Mouse (Mus musculus) neural tube, embryonic 11.5 days (tissue): Measurements from ENCODE around the gene Tcp11l2. TPM values are rescaled to one million over a fixed set of nuclear protein-coding genes. Genes with fewer than 3 reads are reported as not detected.

ENCODE experiments used
- ATAC-seq: fragments of 200-750 bp; cut with Nextera tagmentation; 2 replicates; pipeline ENCODE4 v1.8.0; 2017; ENCODE audit warnings: moderate number of reproducible peaks, mild to moderate bottlenecking, moderate TSS enrichment, moderate library complexity; ENCODE audit not compliant: insufficient read depth, low FRiP score, low TSS enrichment
- DNase-seq: peaks from one replicate; pipeline ENCODE4 v3.0.0-alpha.2; 2015; ENCODE audit warnings: low spot score
- H3K27ac ChIP-seq: fragments of 300-500 bp; sonication (generic); 2 replicates; pipeline ENCODE4 v1.5.1; 2014; ENCODE audit warnings: low read depth, mild to moderate bottlenecking, low read length
- H3K27me3 ChIP-seq: fragments of 300-500 bp; sonication (generic); 2 replicates; pipeline ENCODE4 v1.6.1; 2014; ENCODE audit warnings: mild to moderate bottlenecking, low read length, mixed read lengths; ENCODE audit not compliant: control insufficient read depth, insufficient read depth
- H3K36me3 ChIP-seq: fragments of 300-500 bp; sonication (generic); 2 replicates; pipeline ENCODE4 v1.6.1; 2014; ENCODE audit warnings: mild to moderate bottlenecking, low read length, moderate library complexity, mixed read lengths; ENCODE audit not compliant: control insufficient read depth, insufficient read depth
- H3K4me1 ChIP-seq: fragments of 300-500 bp; sonication (generic); 2 replicates; pipeline ENCODE4 v1.6.1; 2014; ENCODE audit warnings: low read length, mixed read lengths; ENCODE audit not compliant: control insufficient read depth, insufficient read depth
- H3K4me2 ChIP-seq: fragments of 300-500 bp; sonication (generic); 2 replicates; pipeline ENCODE4 v1.6.1; 2014; ENCODE audit warnings: low read depth, mild to moderate bottlenecking, moderate library complexity
- H3K4me3 ChIP-seq: fragments of 300-500 bp; sonication (generic); 2 replicates; pipeline ENCODE4 v1.5.1; 2014; ENCODE audit warnings: low read depth, low read length
- H3K9ac ChIP-seq: fragments of 300-500 bp; sonication (generic); 2 replicates; pipeline ENCODE4 v1.6.1; 2014; ENCODE audit warnings: mild to moderate bottlenecking, low read length
- H3K9me3 ChIP-seq: fragments of 300-500 bp; sonication (generic); 2 replicates; pipeline ENCODE4 v1.6.1; 2016; ENCODE audit warnings: low read length; ENCODE audit not compliant: control insufficient read depth
- WGBS: fragments of 180-500 bp; shearing (Covaris S2); extraction: QIAGEN DNeasy Blood & Tissue Kit; methylation state at CpG from one replicate; pipeline ENCODE4 v1.1.7; 2014; 5-methylcytosine and 5-hydroxymethylcytosine counted together
- polyA plus RNA-seq: library from polyadenylated mRNA; unstranded; fragments of >200 nt; fragmentation: Nextera tagmentation; extraction: Ambion mirVana; gene quantifications from 2 replicates; pipeline ENCODE4 v1.2.1, GENCODE M21; 2014

Tcp11l2 gene
- polyA plus RNA-seq, 1 experiment from 2014 or later, result 11.6 TPM

DNA sequence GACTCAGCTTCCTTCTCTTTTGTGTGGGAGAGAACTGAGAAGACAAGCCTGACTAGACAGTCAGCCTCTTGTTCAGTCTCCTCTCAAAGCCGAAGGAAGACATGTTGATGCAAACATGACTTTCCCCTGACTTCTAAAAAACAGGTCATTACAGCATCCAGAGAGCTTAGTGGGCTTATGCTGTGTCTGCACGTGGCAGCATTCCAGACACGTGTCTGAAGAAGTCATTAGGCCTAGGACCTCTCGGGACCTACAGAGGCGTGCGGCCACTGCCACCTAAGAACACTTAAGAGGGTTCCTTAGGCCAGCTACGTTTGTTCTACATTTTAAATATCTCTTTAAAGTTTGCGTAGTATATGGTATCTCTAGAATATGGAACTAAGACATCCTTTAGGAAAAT lies 69.5 kb downstream of the Tcp11l2 start:
- H3K9ac ChIP-seq, result no peak overlapping the region
- H3K4me3 ChIP-seq, result no peak overlapping the region
- no peak overlapping the region for H3K27ac ChIP-seq
- no peak overlapping the region for H3K4me2 ChIP-seq
- no peak for DNase-seq
- H3K9me3 ChIP-seq, result no peaks in the 10 kb centered on the region
- no peaks in the 10 kb centered on the region for H3K27me3 ChIP-seq
- no peak for ATAC-seq
- H3K36me3 ChIP-seq, result no peaks in the 10 kb centered on the region; the same call in 1 of the 2 replicates
- H3K4me1 ChIP-seq, result peaks cover 4% of the 10 kb centered on the region; the same call in 1 of the 2 replicates
- WGBS, result 84% methylated on average over 8 of the region's 8 CpGs

DNA sequence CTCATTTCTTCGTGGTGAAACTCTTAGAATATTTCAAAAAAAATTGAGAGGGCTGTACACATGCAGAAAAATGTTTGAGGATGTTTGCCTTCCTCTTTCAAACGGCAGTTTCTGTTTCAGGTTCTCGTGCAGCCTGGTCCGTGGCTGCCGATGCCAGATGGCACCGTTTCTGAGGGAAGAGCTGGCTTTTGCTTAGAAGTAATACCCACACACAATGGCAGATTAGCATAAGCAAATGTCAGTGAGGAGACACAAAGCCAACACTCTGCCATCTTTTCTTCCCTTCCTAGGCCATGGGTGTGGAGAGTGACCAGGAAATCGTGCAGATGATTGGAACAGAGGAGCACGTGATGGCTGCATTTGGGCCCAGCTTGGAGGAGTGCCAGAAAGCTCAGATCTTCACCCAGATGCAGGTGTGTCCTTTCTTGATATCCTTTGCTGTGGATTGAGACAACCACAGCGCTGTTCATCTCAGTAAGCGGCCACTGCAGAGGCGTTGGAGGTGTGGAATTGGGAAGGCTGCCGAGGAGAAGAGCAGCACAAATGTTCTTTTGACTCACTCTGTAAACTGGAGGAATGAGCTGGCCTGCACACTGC lies 70.2 kb downstream of the Tcp11l2 start:
- no peak overlapping the region for H3K4me2 ChIP-seq
- peaks cover 4% of the 10 kb centered on the region; the same call in 1 of the 2 replicates for H3K4me1 ChIP-seq
- no peaks in the 10 kb centered on the region for H3K9me3 ChIP-seq
- DNase-seq (no peak), ATAC-seq (no peak)
- H3K27ac ChIP-seq, result no peak overlapping the region
- H3K27me3 ChIP-seq, result no peaks in the 10 kb centered on the region
- H3K36me3 ChIP-seq, result no peaks in the 10 kb centered on the region
- H3K9ac ChIP-seq, result no peak overlapping the region
- 89% methylated on average over 12 of the region's 12 CpGs for WGBS
- no peak overlapping the region for H3K4me3 ChIP-seq

DNA sequence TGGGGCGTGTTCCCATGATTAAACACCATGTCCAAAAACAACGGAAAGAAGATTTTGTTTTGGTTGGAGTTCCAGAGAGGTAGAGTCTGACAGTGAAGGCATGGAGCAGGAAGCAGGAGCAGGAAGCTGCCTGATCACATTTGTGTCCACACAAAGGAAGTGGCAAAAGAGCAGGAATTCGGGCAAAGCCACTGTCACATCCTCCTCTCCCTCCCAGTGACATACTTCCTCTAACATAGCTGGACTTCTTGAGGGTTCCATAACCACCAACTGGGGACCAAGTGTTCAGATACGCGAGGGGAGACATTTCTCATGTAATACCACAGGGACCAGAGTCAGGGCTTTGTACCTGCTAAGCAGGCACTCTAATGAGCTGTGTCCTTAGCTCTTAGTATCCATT lies 70.8 kb downstream of the Tcp11l2 start:
- no peak overlapping the region for H3K4me3 ChIP-seq
- 94% methylated on average over 5 of the region's 5 CpGs for WGBS
- H3K27me3 ChIP-seq, result no peaks in the 10 kb centered on the region
- ATAC-seq, result no peak
- H3K4me1 ChIP-seq, result peaks cover 4% of the 10 kb centered on the region; the same call in 1 of the 2 replicates
- no peak overlapping the region for H3K4me2 ChIP-seq
- no peaks in the 10 kb centered on the region for H3K36me3 ChIP-seq
- DNase-seq, result no peak
- H3K27ac ChIP-seq, result no peak overlapping the region
- no peak overlapping the region for H3K9ac ChIP-seq
- H3K9me3 ChIP-seq, result no peaks in the 10 kb centered on the region

DNA sequence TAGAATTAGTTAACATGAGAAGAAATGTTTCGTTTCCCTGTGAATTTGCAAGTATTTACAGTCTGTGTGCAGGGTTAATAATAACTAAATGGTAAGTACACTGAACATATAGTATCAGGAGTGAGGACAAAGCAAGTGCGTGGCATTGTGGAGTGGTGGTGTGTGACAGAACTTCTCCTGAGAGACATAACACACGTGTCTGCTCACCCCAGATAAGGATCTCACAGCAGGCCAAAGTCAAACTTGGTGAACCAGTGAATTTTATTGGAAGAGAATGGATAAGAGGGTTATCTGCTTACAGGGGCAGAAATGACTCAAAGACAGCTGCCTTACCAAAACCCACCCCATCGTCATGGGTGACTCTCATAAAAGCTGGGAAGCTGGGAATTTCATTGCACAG lies 72.5 kb downstream of the Tcp11l2 start:
- Histone ChIP-seq H3K4me3 (no peak overlapping the region), H3K9ac (no peak overlapping the region), H3K4me2 (no peak overlapping the region), H3K27me3 (no peaks in the 10 kb centered on the region), H3K9me3 (no peaks in the 10 kb centered on the region), H3K27ac (no peak overlapping the region), H3K36me3 (no peaks in the 10 kb centered on the region), H3K4me1 (no peaks in the 10 kb centered on the region)
- ATAC-seq, result no peak
- 86% methylated on average over 4 of the region's 4 CpGs for WGBS
- no peak for DNase-seq

DNA sequence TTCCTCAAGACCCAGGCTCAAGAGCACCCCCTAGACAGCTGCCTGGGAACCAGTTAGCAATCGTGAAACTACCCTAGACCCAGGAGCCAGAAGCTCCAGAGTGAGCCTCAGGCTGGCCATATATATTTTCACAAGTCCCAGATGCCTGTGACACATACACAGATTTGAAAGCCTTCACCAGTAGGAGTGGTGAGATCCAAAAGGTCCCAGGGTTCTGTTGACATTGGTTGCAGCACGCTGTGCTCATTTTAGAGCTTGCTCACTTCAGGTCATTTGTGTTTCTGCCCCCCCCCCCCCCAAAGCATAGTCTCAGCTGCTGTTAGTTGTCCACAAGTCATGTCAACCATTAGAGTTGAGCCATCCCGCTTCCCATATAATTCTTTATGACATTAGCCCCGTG lies 77.6 kb downstream of the Tcp11l2 start:
- no peak overlapping the region for H3K9ac ChIP-seq
- no peaks in the 10 kb centered on the region for H3K27me3 ChIP-seq
- no peaks in the 10 kb centered on the region for H3K36me3 ChIP-seq
- no peak overlapping the region for H3K4me3 ChIP-seq
- H3K4me1 ChIP-seq, result no peaks in the 10 kb centered on the region
- H3K9me3 ChIP-seq, result no peaks in the 10 kb centered on the region
- 85% methylated on average over 4 of the region's 4 CpGs for WGBS
- H3K27ac ChIP-seq, result no peak overlapping the region
- H3K4me2 ChIP-seq, result no peak overlapping the region
- DNase-seq, result no peak
- no peak for ATAC-seq

DNA sequence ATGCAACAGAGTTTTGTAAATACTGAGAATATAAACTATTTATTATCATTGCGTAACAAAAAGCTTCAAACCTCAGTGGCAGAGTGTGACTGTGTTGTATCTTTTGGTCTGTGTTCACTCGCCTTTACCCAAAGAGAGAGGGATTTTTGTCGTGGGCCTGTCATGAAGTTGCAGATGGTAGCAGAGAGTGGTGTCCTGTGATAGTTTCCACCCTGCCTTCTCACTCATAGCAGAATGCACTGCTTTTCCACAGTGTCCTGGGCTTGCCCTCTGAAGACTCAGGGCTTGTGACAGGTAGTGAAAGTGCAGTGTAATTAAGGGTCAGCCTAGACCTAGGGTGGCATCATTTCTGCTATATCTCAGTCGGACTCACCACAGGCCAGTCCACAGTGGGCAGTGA lies 78.3 kb downstream of the Tcp11l2 start:
- no peaks in the 10 kb centered on the region for H3K9me3 ChIP-seq
- H3K4me3 ChIP-seq, result no peak overlapping the region
- no peaks in the 10 kb centered on the region for H3K4me1 ChIP-seq
- 93% methylated on average over 4 of the region's 4 CpGs for WGBS
- H3K9ac ChIP-seq, result no peak overlapping the region
- no peak overlapping the region for H3K4me2 ChIP-seq
- H3K36me3 ChIP-seq, result no peaks in the 10 kb centered on the region
- H3K27ac ChIP-seq, result no peak overlapping the region
- no peak for DNase-seq
- no peaks in the 10 kb centered on the region for H3K27me3 ChIP-seq
- ATAC-seq, result no peak

DNA sequence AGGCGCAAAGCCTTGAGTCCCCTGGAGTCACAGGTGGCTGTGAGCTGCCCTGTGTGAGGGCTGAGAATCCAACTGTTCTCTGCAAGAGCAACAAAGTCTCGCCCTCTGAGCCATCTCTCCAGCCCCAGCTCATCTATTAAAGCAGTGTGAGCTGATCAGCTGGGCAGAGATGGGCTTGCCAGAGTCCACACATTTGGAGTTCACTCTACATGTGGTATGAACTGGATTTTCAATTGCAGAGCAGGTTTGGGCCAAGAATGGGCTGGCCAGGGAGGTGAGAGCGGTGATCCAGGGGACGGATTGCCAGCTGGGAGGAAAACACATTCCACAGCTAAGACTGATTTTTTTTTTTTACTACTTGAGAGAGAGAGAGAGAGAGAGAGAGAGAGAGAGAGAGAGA lies 80.2 kb downstream of the Tcp11l2 start:
- Histone ChIP-seq H3K9me3 (no peaks in the 10 kb centered on the region), H3K4me1 (no peaks in the 10 kb centered on the region), H3K36me3 (no peaks in the 10 kb centered on the region), H3K4me3 (no peak overlapping the region), H3K4me2 (no peak overlapping the region), H3K9ac (no peak overlapping the region), H3K27me3 (no peaks in the 10 kb centered on the region), H3K27ac (no peak overlapping the region)
- no peak for DNase-seq
- no peak for ATAC-seq
- WGBS, result 83% methylated on average over 4 of the region's 4 CpGs

DNA sequence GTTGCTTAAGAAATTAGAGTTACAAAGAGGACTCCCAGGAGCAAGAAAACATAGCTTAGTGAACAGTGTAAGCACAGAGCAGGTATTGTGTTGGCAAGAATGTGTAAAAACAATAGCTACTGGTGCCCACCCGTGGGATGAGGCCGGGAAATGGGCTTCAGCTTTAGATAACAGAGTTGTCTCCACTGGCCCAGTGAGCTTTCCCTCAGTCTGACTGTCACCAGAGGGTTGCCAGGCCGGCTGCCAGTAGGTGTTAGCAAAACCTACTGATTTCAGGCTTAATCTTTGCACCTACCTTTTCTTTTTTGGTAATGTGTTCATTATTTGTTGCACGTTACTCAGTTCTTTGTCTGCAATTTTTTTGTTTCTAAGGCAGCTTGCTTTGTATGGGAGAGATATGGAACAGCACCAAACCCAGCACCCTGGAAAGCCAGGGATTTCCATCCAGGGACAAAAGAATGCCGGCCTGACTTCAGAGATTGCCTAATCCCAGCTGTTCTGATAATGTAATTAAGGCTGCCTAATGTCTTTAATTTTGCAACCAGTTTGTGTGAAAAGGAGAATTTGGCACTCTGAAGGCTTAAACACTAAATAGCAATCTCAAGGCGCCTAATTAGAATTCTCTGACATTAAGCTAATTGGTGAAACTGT lies 81.1 kb downstream of the Tcp11l2 start:
- Histone ChIP-seq H3K4me2 (no peak overlapping the region), H3K9ac (no peak overlapping the region), H3K4me1 (no peaks in the 10 kb centered on the region), H3K4me3 (no peak overlapping the region), H3K27ac (no peak overlapping the region), H3K36me3 (0 out of 2 replicates have a peak, but pooled peaks cover 2% of the 10 kb centered on the region), H3K9me3 (no peaks in the 10 kb centered on the region), H3K27me3 (no peaks in the 10 kb centered on the region)
- DNase-seq (no peak), ATAC-seq (no peak)
- WGBS, result 68% methylated on average over 6 of the region's 6 CpGs
